33 mouse cellular contexts compared by ENCODE assay signal in the genomic region with DNA sequence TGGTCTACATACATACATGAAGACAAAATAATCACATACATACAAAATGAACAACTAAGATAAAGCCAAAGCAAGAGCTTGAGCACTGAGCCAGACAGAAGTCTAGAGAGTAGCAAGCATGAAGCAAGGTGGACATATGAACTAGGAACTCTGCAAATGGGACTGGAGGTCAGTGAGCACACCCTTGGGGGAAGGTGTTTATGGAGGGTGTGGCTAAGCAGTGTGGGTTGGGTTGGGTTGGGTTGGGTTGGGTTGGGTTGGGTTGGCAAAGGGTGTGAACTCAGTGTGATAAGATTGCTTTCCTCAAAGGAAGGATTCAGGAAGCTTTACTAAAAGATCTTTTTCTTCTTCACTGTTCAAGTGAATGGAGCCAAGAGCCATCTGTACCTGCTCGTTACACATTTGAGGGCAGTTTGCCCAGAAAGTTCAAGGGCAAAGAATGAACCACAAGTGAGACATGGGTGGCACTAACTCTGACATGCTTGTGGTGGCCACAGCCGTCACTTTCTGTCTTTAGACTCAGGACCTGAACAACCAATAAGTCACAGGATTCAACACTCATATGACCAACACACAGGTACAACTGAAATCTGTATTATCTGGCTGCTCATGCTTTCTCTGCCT.
A peak's percentile ranks its signal among the peaks of the same experiment; 100 is the strongest.
DNase-seq lines count a peak whose midpoint lies in the region; ATAC-seq and TF ChIP-seq lines count a peak whose summit lies in the region.
"Had no signal": no experiment of that assay in that cellular context is flagged by ENCODE, and none has a peak within 500 bp of the region (broad histone marks: within the 10 kb centered on the region; RNA-seq: fewer than 3 reads in every experiment).

No protein-coding gene starts in this region.

- ATAC-seq in intestine, embryonic 16.5 days = peak; percentile 94
- ATAC-seq in midbrain, embryonic 13.5 days = no peak
- no peak for ATAC-seq in CD4-positive, CD25-positive, alpha-beta regulatory T cell, adult 4 months
- ATAC-seq: activated CD4-positive, CD25-positive, alpha-beta regulatory T cell, adult 4 months; forebrain, postnatal 0 days; hindbrain, embryonic 16.5 days; lung, postnatal 0 days had no signal

- no peak overlapping the region for H3K9ac ChIP-seq in intestine, embryonic 16.5 days (ENCODE audit: low read depth, low read length)
- H3K9ac ChIP-seq in midbrain, embryonic 13.5 days (replicated peaks) = no peak overlapping the region
- H3K9ac ChIP-seq: embryonic facial prominence, embryonic 15.5 days; forebrain, embryonic 12.5 days; forebrain, postnatal 0 days; heart, embryonic 15.5 days; kidney, embryonic 15.5 days; limb, embryonic 15.5 days; liver, embryonic 13.5 days had no signal

- 0 out of 2 replicates have a peak overlapping the region, but pooled peaks have one; percentile 10 for H3K4me2 ChIP-seq in intestine, embryonic 16.5 days (ENCODE audit: low read depth, low read length)
- H3K4me2 ChIP-seq in midbrain, embryonic 13.5 days (replicated peaks) = no peak overlapping the region
- H3K4me2 ChIP-seq: embryonic facial prominence, embryonic 15.5 days; forebrain, embryonic 12.5 days; heart, embryonic 15.5 days; kidney, embryonic 15.5 days; limb, embryonic 15.5 days; liver, embryonic 13.5 days had no signal

- WGBS in intestine, embryonic 16.5 days = 65% methylated on average over 2 of the region's 2 CpGs
- WGBS in small intestine, adult 2 months = 28% methylated on average over 2 of the region's 2 CpGs
- WGBS in midbrain, embryonic 13.5 days = 87% methylated on average over 2 of the region's 2 CpGs

- no peak overlapping the region for H3K27ac ChIP-seq in intestine, embryonic 16.5 days (ENCODE audit: low read length)
- H3K27ac ChIP-seq in small intestine, adult 2 months (ENCODE audit: insufficient read depth, low read depth, low read length) = peak overlapping the region; percentile 74
- H3K27ac ChIP-seq in midbrain, embryonic 13.5 days = no peak overlapping the region
- H3K27ac ChIP-seq: embryonic facial prominence, embryonic 10.5 days; embryonic facial prominence, embryonic 15.5 days; forebrain, embryonic 12.5 days; heart, embryonic 10.5 days; heart, embryonic 15.5 days; kidney, embryonic 15.5 days; layer of hippocampus, adult 2 months; limb, embryonic 10.5 days; limb, embryonic 15.5 days; liver, embryonic 13.5 days; macrophage had no signal

- 0 out of 2 replicates have a peak, but pooled peaks cover 6% of the 10 kb centered on the region for H3K4me1 ChIP-seq in intestine, embryonic 16.5 days (ENCODE audit: control insufficient read depth, insufficient read depth, low read length)
- peaks cover 17% of the 10 kb centered on the region for H3K4me1 ChIP-seq in small intestine, adult 2 months (ENCODE audit: control insufficient read depth, insufficient read depth, insufficient read length, low read length)
- 0 out of 2 replicates have a peak, but pooled peaks cover 4% of the 10 kb centered on the region for H3K4me1 ChIP-seq in midbrain, embryonic 13.5 days (replicated peaks)
- H3K4me1 ChIP-seq: embryonic facial prominence, embryonic 10.5 days; embryonic facial prominence, embryonic 15.5 days; kidney, embryonic 15.5 days; limb, embryonic 15.5 days; liver, embryonic 13.5 days had no signal

- no peaks in the 10 kb centered on the region for H3K9me3 ChIP-seq in intestine, embryonic 16.5 days (ENCODE audit: control insufficient read depth, low read length)
- no peaks in the 10 kb centered on the region for H3K9me3 ChIP-seq in midbrain, embryonic 13.5 days
- H3K9me3 ChIP-seq: embryonic facial prominence, embryonic 10.5 days; embryonic facial prominence, embryonic 15.5 days; forebrain, embryonic 12.5 days; heart, embryonic 10.5 days; heart, embryonic 15.5 days; kidney, embryonic 15.5 days; limb, embryonic 10.5 days; limb, embryonic 15.5 days; liver, embryonic 13.5 days had no signal

- peak; percentile 46 for DNase-seq in cerebellum, adult 9-10 months
- no peak for DNase-seq in cerebellum, postnatal 14 days
- DNase-seq: B cell, adult 2 months; cerebellum, adult 11 months; forebrain, postnatal 0 days; gastrocnemius, postnatal 10 days; kidney, adult 18-20 months; kidney, postnatal 25 days; layer of hippocampus, postnatal 36 days; liver, embryonic 13.5 days; lung, adult 18-20 months; midbrain, embryonic 14.5 days; retina, postnatal 1 day; right cerebral cortex, postnatal 14 days; thymus, postnatal 4 days had no signal

- H3K36me3 ChIP-seq in intestine, embryonic 16.5 days (ENCODE audit: control insufficient read depth, insufficient read depth, low read length) = 0 out of 2 replicates have a peak, but pooled peaks cover 10% of the 10 kb centered on the region
- peaks cover 11% of the 10 kb centered on the region for H3K36me3 ChIP-seq in small intestine, adult 2 months (ENCODE audit: control insufficient read depth, insufficient read depth, low read length)
- H3K36me3 ChIP-seq in midbrain, embryonic 13.5 days = peaks cover 8% of the 10 kb centered on the region
- H3K36me3 ChIP-seq: forebrain, embryonic 12.5 days; heart, embryonic 10.5 days; heart, embryonic 15.5 days; kidney, embryonic 15.5 days; limb, embryonic 10.5 days; limb, embryonic 15.5 days; liver, embryonic 13.5 days had no signal

- H3K27me3 ChIP-seq in intestine, embryonic 16.5 days (replicated peaks; ENCODE audit: control insufficient read depth, insufficient read depth, low read length) = no peaks in the 10 kb centered on the region
- no peaks in the 10 kb centered on the region for H3K27me3 ChIP-seq in small intestine, adult 2 months (ENCODE audit: control insufficient read depth, insufficient read depth, low read length)
- H3K27me3 ChIP-seq in midbrain, embryonic 13.5 days = no peaks in the 10 kb centered on the region
- H3K27me3 ChIP-seq: CH12.LX; embryonic facial prominence, embryonic 15.5 days; forebrain, embryonic 12.5 days; heart, embryonic 15.5 days; kidney, embryonic 15.5 days; limb, embryonic 15.5 days; liver, embryonic 13.5 days had no signal

- no peak for TF ChIP-seq CTCF in small intestine, adult 2 months (IDR thresholded peaks at IDR 0.05; ENCODE audit: extremely low read depth, insufficient read length, insufficient replicate concordance, low read depth, low read length)

- no peak for TF ChIP-seq POLR2A in small intestine, adult 2 months (IDR thresholded peaks at IDR 0.05; ENCODE audit: low read depth, low read length)

- H3K4me3 ChIP-seq in intestine, embryonic 16.5 days (ENCODE audit: low read length) = no peak overlapping the region
- H3K4me3 ChIP-seq in small intestine, adult 2 months (ENCODE audit: low read depth, low read length) = no peak overlapping the region
- no peak overlapping the region for H3K4me3 ChIP-seq in midbrain, embryonic 13.5 days (replicated peaks)
- H3K4me3 ChIP-seq: embryonic facial prominence, embryonic 10.5 days; embryonic facial prominence, embryonic 15.5 days; forebrain, embryonic 12.5 days; heart, embryonic 10.5 days; heart, embryonic 15.5 days; kidney, embryonic 15.5 days; layer of hippocampus, adult 2 months; limb, embryonic 10.5 days; limb, embryonic 15.5 days; liver, embryonic 13.5 days had no signal
